Comparison of ENCODE assay signal across 31 mouse cellular contexts in the genomic region with DNA sequence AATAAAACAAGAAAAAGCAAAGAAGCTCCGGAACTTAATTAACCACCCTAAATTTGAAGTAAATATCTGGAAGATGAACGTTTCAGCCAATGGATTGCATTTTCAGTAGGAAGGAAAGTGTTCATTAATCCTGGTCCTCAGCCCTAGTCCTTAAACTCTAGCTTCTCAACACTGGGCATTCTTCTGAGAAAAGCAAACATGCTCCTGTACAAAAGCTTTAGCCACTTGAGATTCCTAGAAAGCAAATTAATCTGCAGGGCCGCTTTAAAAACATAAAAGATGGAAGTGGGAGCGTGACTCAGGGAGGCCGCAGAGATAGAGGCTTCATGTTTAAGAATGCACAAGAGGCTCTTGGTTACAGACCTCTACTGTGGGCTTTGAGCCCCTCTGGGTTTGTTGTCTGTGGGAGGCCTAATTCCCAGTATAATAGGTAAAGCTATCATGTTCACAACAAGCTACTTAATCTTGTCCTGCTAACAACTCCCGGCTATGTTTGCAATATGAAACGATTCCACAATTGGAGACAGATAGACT.
DNase-seq lines count a peak whose midpoint lies in the region; ATAC-seq and TF ChIP-seq lines count a peak whose summit lies in the region.
"Had no signal": no experiment of that assay in that cellular context is flagged by ENCODE, and none has a peak within 500 bp of the region (broad histone marks: within the 10 kb centered on the region; RNA-seq: fewer than 3 reads in every experiment).

No protein-coding gene starts in this region.

- DNase-seq in embryo, embryonic 10 days (ENCODE audit: low spot score) = peak; percentile 4
- no peak for DNase-seq in embryo, embryonic 10.5 days (ENCODE audit: low spot score)
- peak; percentile 10 for DNase-seq in forebrain, embryonic 14.5 days (ENCODE audit: low spot score)
- DNase-seq in midbrain, embryonic 10.5 days (ENCODE audit: low spot score) = peak; percentile 18
- peak; percentile 55 for DNase-seq in brain, embryonic 14.5 days (ENCODE audit: low read depth)
- DNase-seq: adrenal gland, adult 2 months; adrenal gland, postnatal 36 days; cerebellum, adult 8-10 months; cerebellum, postnatal 25 days; gastrocnemius, postnatal 25 days; heart, adult 18-20 months; heart, postnatal 36 days; kidney, adult 9 months; kidney, postnatal 25 days; liver; lung, postnatal 36 days; right cerebral cortex, adult 18-20 months; spleen, adult 18-20 months; thymus, postnatal 14 days had no signal

- no peaks in the 10 kb centered on the region for H3K4me1 ChIP-seq in forebrain, embryonic 14.5 days (ENCODE audit: control insufficient read depth, insufficient read depth, low read length)
- H3K4me1 ChIP-seq in forebrain, embryonic 15.5 days = no peaks in the 10 kb centered on the region
- H3K4me1 ChIP-seq in midbrain, embryonic 10.5 days = peaks cover 5% of the 10 kb centered on the region
- H3K4me1 ChIP-seq in midbrain, embryonic 15.5 days = no peaks in the 10 kb centered on the region; the same call in 1 of the 2 replicates
- H3K4me1 ChIP-seq: hindbrain, embryonic 12.5 days; intestine, embryonic 15.5 days; lung, embryonic 15.5 days; megakaryocyte, embryonic 14.5 days; neural tube, embryonic 15.5 days had no signal

- no peaks in the 10 kb centered on the region for H3K27me3 ChIP-seq in forebrain, embryonic 14.5 days (replicated peaks; ENCODE audit: control insufficient read depth, insufficient read depth, low read length)
- H3K27me3 ChIP-seq in forebrain, embryonic 15.5 days = no peaks in the 10 kb centered on the region
- H3K27me3 ChIP-seq in midbrain, embryonic 10.5 days (ENCODE audit: low read depth, poor library complexity, severe bottlenecking) = no peaks in the 10 kb centered on the region; the same call in 1 of the 2 replicates
- H3K27me3 ChIP-seq in midbrain, embryonic 15.5 days (replicated peaks) = no peaks in the 10 kb centered on the region
- H3K27me3 ChIP-seq: CH12.LX; hindbrain, embryonic 12.5 days; intestine, embryonic 15.5 days; lung, embryonic 15.5 days; megakaryocyte, embryonic 14.5 days; neural tube, embryonic 15.5 days had no signal

- H3K9me3 ChIP-seq in forebrain, embryonic 14.5 days (replicated peaks; ENCODE audit: control insufficient read depth, low read length) = no peaks in the 10 kb centered on the region
- H3K9me3 ChIP-seq in forebrain, embryonic 15.5 days = no peaks in the 10 kb centered on the region
- no peaks in the 10 kb centered on the region for H3K9me3 ChIP-seq in midbrain, embryonic 10.5 days (replicated peaks)
- H3K9me3 ChIP-seq in midbrain, embryonic 15.5 days = no peaks in the 10 kb centered on the region
- H3K9me3 ChIP-seq: hindbrain, embryonic 12.5 days; intestine, embryonic 15.5 days; lung, embryonic 15.5 days; neural tube, embryonic 15.5 days had no signal

- H3K9ac ChIP-seq in forebrain, embryonic 14.5 days (ENCODE audit: low read length) = no peak overlapping the region
- no peak overlapping the region for H3K9ac ChIP-seq in forebrain, embryonic 15.5 days (replicated peaks)
- no peak overlapping the region for H3K9ac ChIP-seq in midbrain, embryonic 15.5 days
- H3K9ac ChIP-seq: hindbrain, embryonic 12.5 days; intestine, embryonic 15.5 days; liver, embryonic 14.5 days; lung, embryonic 15.5 days; neural tube, embryonic 15.5 days had no signal

- no peak for TF ChIP-seq CTCF in brain, embryonic 14.5 days (IDR thresholded peaks at IDR 0.05; ENCODE audit: borderline replicate concordance, extremely low read depth, insufficient read depth, insufficient read length)

- no peaks in the 10 kb centered on the region for H3K36me3 ChIP-seq in forebrain, embryonic 14.5 days (ENCODE audit: control insufficient read depth, insufficient read depth, low read length)
- H3K36me3 ChIP-seq in forebrain, embryonic 15.5 days = no peaks in the 10 kb centered on the region
- no peaks in the 10 kb centered on the region for H3K36me3 ChIP-seq in midbrain, embryonic 10.5 days
- no peaks in the 10 kb centered on the region for H3K36me3 ChIP-seq in midbrain, embryonic 15.5 days (replicated peaks)
- H3K36me3 ChIP-seq: hindbrain, embryonic 12.5 days; intestine, embryonic 15.5 days; lung, embryonic 15.5 days; neural tube, embryonic 15.5 days had no signal

- no peak overlapping the region for H3K27ac ChIP-seq in forebrain, embryonic 14.5 days (ENCODE audit: low read depth, low read length)
- H3K27ac ChIP-seq in forebrain, embryonic 15.5 days (replicated peaks) = no peak overlapping the region
- no peak overlapping the region for H3K27ac ChIP-seq in midbrain, embryonic 10.5 days (replicated peaks)
- no peak overlapping the region for H3K27ac ChIP-seq in midbrain, embryonic 15.5 days
- H3K27ac ChIP-seq: hindbrain, embryonic 12.5 days; hindbrain, postnatal 0 days; intestine, embryonic 15.5 days; liver, embryonic 14.5 days; lung, embryonic 15.5 days; neural tube, embryonic 15.5 days had no signal

- H3K4me3 ChIP-seq in forebrain, embryonic 14.5 days (ENCODE audit: low read depth, low read length) = no peak overlapping the region
- no peak overlapping the region for H3K4me3 ChIP-seq in forebrain, embryonic 15.5 days
- no peak overlapping the region for H3K4me3 ChIP-seq in midbrain, embryonic 10.5 days
- no peak overlapping the region for H3K4me3 ChIP-seq in midbrain, embryonic 15.5 days
- H3K4me3 ChIP-seq: hindbrain, embryonic 12.5 days; intestine, embryonic 15.5 days; lung, embryonic 15.5 days; megakaryocyte, embryonic 14.5 days; neural tube, embryonic 15.5 days had no signal

- no peak for ATAC-seq in forebrain, embryonic 14.5 days
- ATAC-seq in forebrain, embryonic 15.5 days (replicated peaks) = no peak
- ATAC-seq in midbrain, embryonic 15.5 days (replicated peaks) = no peak
- ATAC-seq: activated CD4-positive, CD25-positive, alpha-beta regulatory T cell, adult 4 months; hindbrain, postnatal 0 days; intestine, embryonic 15.5 days had no signal

- TF ChIP-seq POLR2A in brain, embryonic 14.5 days (IDR thresholded peaks at IDR 0.05; ENCODE audit: borderline replicate concordance, extremely low read depth, insufficient read depth, insufficient read length, poor library complexity, severe bottlenecking) = no peak

- WGBS in forebrain, embryonic 14.5 days = 26% methylated on average over 7 of the region's 7 CpGs
- 20% methylated on average over 7 of the region's 7 CpGs for WGBS in forebrain, embryonic 15.5 days
- 39% methylated on average over 7 of the region's 7 CpGs for WGBS in midbrain, embryonic 10.5 days
- WGBS in midbrain, embryonic 15.5 days = 27% methylated on average over 7 of the region's 7 CpGs

- no peak overlapping the region for H3K4me2 ChIP-seq in forebrain, embryonic 14.5 days (ENCODE audit: low read length)
- H3K4me2 ChIP-seq in forebrain, embryonic 15.5 days (replicated peaks) = no peak overlapping the region
- H3K4me2 ChIP-seq in midbrain, embryonic 15.5 days = no peak overlapping the region
- H3K4me2 ChIP-seq: heart, embryonic 11.5 days; hindbrain, embryonic 12.5 days; intestine, embryonic 15.5 days; lung, embryonic 15.5 days; neural tube, embryonic 15.5 days had no signal
